Mouse (Mus musculus) kidney, postnatal 0 days (tissue): ENCODE results near the gene Zc3h15. TPM values are rescaled to one million over a fixed set of nuclear protein-coding genes. Genes with fewer than 3 reads are reported as not detected.

Experiments
- ATAC-seq: fragments of 200-750 bp; cut with Nextera tagmentation; replicated peaks from 2 replicates; pipeline ENCODE4 v1.8.0; 2017; ENCODE audit warnings: low read depth, moderate number of reproducible peaks, moderate TSS enrichment, moderate library complexity; ENCODE audit not compliant: low FRiP score
- DNase-seq: peaks from one replicate; pipeline ENCODE4 v3.0.0-alpha.2; 2016; ENCODE audit warnings: low spot score
- H3K27ac ChIP-seq: fragments of 300-500 bp; sonication (generic); 2 replicates; pipeline ENCODE4 v1.5.1; 2014; ENCODE audit warnings: mild to moderate bottlenecking
- H3K27me3 ChIP-seq: fragments of 300-500 bp; sonication (generic); 2 replicates; pipeline ENCODE4 v1.6.1; 2014; ENCODE audit warnings: low read length, mixed read lengths; ENCODE audit not compliant: insufficient read depth
- H3K36me3 ChIP-seq: fragments of 300-500 bp; sonication (generic); 2 replicates; pipeline ENCODE4 v1.6.1; 2014; ENCODE audit warnings: low read length, mixed read lengths; ENCODE audit not compliant: insufficient read depth
- H3K4me1 ChIP-seq: fragments of 300-500 bp; sonication (generic); replicated peaks from 2 replicates; pipeline ENCODE4 v1.6.1; 2014; ENCODE audit warnings: antibody characterized with exemption, low read length, mixed read lengths; ENCODE audit not compliant: insufficient read depth
- H3K4me2 ChIP-seq: fragments of 300-500 bp; sonication (generic); 2 replicates; pipeline ENCODE4 v1.6.1; 2014; ENCODE audit warnings: mild to moderate bottlenecking, low read length, moderate library complexity, mixed read lengths
- H3K4me3 ChIP-seq: fragments of 300-500 bp; sonication (generic); replicated peaks from 2 replicates; pipeline ENCODE4 v1.5.1; 2014; ENCODE audit warnings: low read depth, low read length
- H3K9ac ChIP-seq: fragments of 300-500 bp; sonication (generic); 2 replicates; pipeline ENCODE4 v1.6.1; 2014; ENCODE audit warnings: low read depth, low read length
- H3K9me3 ChIP-seq: fragments of 300-500 bp; sonication (generic); replicated peaks from 2 replicates; pipeline ENCODE4 v1.6.1; 2016; ENCODE audit warnings: low read length, inconsistent platforms, mixed read lengths
- CTCF ChIP-seq: IDR thresholded peaks from 2 replicates; pipeline ENCODE4 v1.5.1; 2016; ENCODE audit warnings: antibody characterized with exemption, low read depth, mild to moderate bottlenecking, moderate library complexity
- WGBS: fragments of 180-500 bp; shearing (Covaris S2); extraction: QIAGEN DNeasy Blood & Tissue Kit; methylation state at CpG from one replicate; pipeline ENCODE4 v1.1.7; 2014; 5-methylcytosine and 5-hydroxymethylcytosine counted together
- polyA plus RNA-seq: library from polyadenylated mRNA; unstranded; fragments of >200 nt; fragmentation: Nextera tagmentation; extraction: Ambion mirVana; gene quantifications from 2 replicates; pipeline ENCODE4 v1.2.1, GENCODE M21; 2015

Gene Zc3h15
- polyA plus RNA-seq: 158 and 160 TPM in 2 replicates

DNA sequence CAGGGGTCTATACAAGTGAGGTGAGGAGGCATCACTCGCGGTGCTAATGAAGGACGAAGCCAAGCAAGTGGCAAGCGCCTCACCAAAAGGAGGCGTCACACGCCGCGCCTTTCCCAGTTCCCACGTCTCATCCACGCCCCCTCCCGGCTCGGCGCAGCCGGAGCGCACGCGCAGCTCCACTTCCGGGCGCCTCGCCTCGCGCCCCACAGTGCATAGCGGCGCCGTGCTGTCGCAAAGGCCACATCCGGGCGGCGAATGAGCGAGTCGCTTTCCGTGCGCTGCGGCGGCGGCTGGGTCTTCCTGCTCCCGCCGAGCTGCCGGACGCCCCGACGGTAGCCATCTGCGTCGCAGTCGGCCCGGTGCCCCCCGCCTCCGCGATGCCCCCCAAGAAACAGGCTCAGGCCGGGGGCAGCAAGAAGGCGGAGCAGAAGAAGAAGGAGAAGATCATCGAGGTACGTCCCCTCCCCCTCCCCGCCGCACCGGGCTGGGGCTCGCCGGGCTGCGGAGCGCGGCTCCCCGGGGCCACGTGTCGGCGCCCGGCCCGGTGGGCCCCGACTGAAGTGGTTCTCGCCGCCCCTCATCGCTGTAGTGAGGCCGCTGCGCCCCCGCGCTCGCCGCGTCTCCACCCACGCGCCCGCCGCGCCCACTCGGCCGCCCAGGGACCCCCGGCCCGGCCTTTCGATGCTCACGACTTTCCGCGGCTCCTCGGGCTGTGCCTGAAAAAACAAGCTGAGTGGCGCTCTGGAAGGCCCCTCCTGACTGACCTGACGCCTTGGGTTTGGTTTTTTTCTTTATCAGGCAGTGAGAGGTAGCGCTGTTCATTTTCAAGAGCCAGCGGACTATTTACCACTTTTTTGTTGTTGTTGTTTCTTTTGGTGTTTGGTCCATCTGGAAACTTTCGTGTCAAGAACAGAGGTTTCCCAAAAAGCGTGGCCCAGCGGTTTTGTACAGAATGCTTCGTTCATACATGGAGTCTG lies at the start of gene Zc3h15:
Gene Zc3h15 (plus strand): TSS at position 160 of the 977 bp plus-strand sequence.
- Histone ChIP-seq H3K4me3 (peak within 1 kb of the TSS; percentile 99), H3K36me3 (no peaks in the 10 kb centered on the region), H3K4me2 (peak within 1 kb of the TSS; percentile 76), H3K4me1 (peaks cover 13% of the 10 kb centered on the region; the same call in 1 of the 2 replicates), H3K27me3 (no peaks in the 10 kb centered on the region), H3K27ac (peak within 1 kb of the TSS; percentile 90), H3K9me3 (no peaks in the 10 kb centered on the region), H3K9ac (peak within 1 kb of the TSS; percentile 97)
- TF ChIP-seq CTCF: peak; percentile 70
- ATAC-seq: peak; percentile 99
- under 1% methylated on average over 91 of the region's 100 CpGs for WGBS
- peak; percentile 96 for DNase-seq

- no peak for ATAC-seq
- H3K4me3 ChIP-seq: no peak overlapping the region
- H3K9me3 ChIP-seq: no peaks in the 10 kb centered on the region
- H3K4me2 ChIP-seq: no peak overlapping the region
- WGBS: 90% methylated on average over 11 of the region's 11 CpGs
- H3K36me3 ChIP-seq: no peaks in the 10 kb centered on the region
- no peak overlapping the region for H3K9ac ChIP-seq
- H3K4me1 ChIP-seq: no peaks in the 10 kb centered on the region
- DNase-seq: no peak
- no peaks in the 10 kb centered on the region for H3K27me3 ChIP-seq
- H3K27ac ChIP-seq: no peak overlapping the region
- no peak for TF ChIP-seq CTCF
Observed at GRCm38 (mm10) chr2:83620558-83621367, 23.5 kb upstream of the Zc3h15 start.

- WGBS: 82% methylated on average over 4 of the region's 4 CpGs
- ATAC-seq (no peak), DNase-seq (no peak)
- Histone ChIP-seq H3K9me3 (no peaks in the 10 kb centered on the region), H3K4me2 (no peak overlapping the region), H3K36me3 (no peaks in the 10 kb centered on the region), H3K9ac (no peak overlapping the region), H3K27ac (no peak overlapping the region), H3K4me3 (no peak overlapping the region), H3K27me3 (no peaks in the 10 kb centered on the region), H3K4me1 (no peaks in the 10 kb centered on the region)
- TF ChIP-seq CTCF: no peak
Observed at GRCm38 (mm10) chr2:83621511-83621910, 22.7 kb upstream of the Zc3h15 start.

DNA sequence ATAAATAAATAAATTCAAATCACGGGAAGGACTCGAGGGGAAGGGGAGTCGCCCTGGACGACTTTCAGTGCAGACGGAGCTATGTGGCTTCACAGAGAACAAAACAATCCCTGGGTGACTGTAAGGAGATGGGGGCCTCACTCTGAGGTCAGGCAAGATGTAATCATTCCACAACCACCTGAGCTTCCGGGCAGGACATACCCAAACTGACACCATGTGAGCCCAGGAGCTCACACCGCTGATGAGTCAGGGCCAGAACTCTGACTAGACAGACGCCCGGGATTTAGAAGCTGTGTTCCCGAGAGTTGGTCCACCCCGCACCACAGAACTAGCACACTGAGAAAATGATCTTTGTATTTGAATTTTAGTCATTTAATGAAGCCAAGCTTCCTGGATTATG lies 21.4 kb upstream of the Zc3h15 start:
- 27% methylated on average over 11 of the region's 11 CpGs for WGBS
- TF ChIP-seq CTCF: no peak
- DNase-seq: no peak
- no peaks in the 10 kb centered on the region for H3K36me3 ChIP-seq
- peak overlapping the region; percentile 39 for H3K4me2 ChIP-seq
- no peak overlapping the region for H3K4me3 ChIP-seq
- H3K27ac ChIP-seq: no peak overlapping the region
- H3K4me1 ChIP-seq: no peaks in the 10 kb centered on the region
- no peaks in the 10 kb centered on the region for H3K9me3 ChIP-seq
- H3K9ac ChIP-seq: no peak overlapping the region
- no peaks in the 10 kb centered on the region for H3K27me3 ChIP-seq
- ATAC-seq: no peak

DNA sequence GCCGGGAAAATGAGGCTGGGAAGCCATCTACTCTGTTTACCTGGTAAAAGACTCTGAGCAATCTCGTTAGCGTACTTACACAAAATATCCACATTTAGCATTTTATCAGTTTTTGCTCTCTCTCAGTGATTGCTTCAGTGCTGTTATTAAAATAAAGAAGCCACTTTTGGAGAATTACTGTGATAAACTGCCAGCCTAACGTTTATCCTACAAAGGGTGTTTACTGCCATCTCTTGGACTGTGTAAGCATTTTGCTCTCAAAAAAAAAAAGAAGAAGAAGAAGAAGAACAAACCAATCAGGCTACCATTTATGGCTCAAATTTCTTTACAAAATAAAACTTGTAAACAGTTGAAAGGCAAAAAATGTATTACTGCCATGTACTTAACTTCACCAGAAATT lies 20.2 kb upstream of the Zc3h15 start:
- H3K27me3 ChIP-seq: no peaks in the 10 kb centered on the region
- H3K4me1 ChIP-seq: no peaks in the 10 kb centered on the region
- ATAC-seq (no peak), DNase-seq (no peak)
- H3K4me3 ChIP-seq: no peak overlapping the region
- WGBS: 72% methylated on average over 4 of the region's 4 CpGs
- no peaks in the 10 kb centered on the region for H3K9me3 ChIP-seq
- no peak overlapping the region for H3K4me2 ChIP-seq
- H3K36me3 ChIP-seq: no peaks in the 10 kb centered on the region
- no peak overlapping the region for H3K27ac ChIP-seq
- no peak overlapping the region for H3K9ac ChIP-seq
- peak; percentile 32 for TF ChIP-seq CTCF
